Mouse (Mus musculus) heart, postnatal 0 days (tissue): ENCODE results near the gene Mrto4.

Source experiments
- CTCF ChIP-seq: IDR thresholded peaks from 2 replicates; pipeline ENCODE4 v1.5.1; 2016; ENCODE audit warnings: antibody characterized with exemption, control low read depth, low read depth
- EP300 ChIP-seq: IDR thresholded peaks from 2 replicates; pipeline ENCODE4 v1.6.1; 2016; ENCODE audit warnings: antibody characterized with exemption, low read depth

GRCm38 (mm10) chr4:139341556-139342233 is 10.7 kb downstream of the Mrto4 start:
- TF ChIP-seq EP300, result no peak
- no peak for TF ChIP-seq CTCF
